Mouse (Mus musculus) right cerebral cortex, postnatal 14 days (tissue): Measurements from ENCODE around the gene Prpf40a.

Experiments
- DNase-seq: peaks from one replicate; pipeline ENCODE4 v3.0.0; 2022

Gene Prpf40a

GRCm38 (mm10) chr2:53190684-53191511, at the start of gene Prpf40a:
Gene Prpf40a (minus strand): TSS chr2:53191284.
- DNase-seq, result peak; percentile 100

- DNase-seq, result no peak
Measured at GRCm38 (mm10) chr2:53222242-53222641, 31.2 kb upstream of the Prpf40a start.

- DNase-seq, result no peak
Measured at GRCm38 (mm10) chr2:53213493-53213892, 22.4 kb upstream of the Prpf40a start.

- no peak for DNase-seq
Measured at GRCm38 (mm10) chr2:53206749-53207148, 15.7 kb upstream of the Prpf40a start.

- no peak for DNase-seq
Measured at GRCm38 (mm10) chr2:53204373-53205274, 13.5 kb upstream of the Prpf40a start.

GRCm38 (mm10) chr2:53200164-53200885, 9.2 kb upstream of the Prpf40a start:
- no peak for DNase-seq

GRCm38 (mm10) chr2:53199203-53199602, 8.1 kb upstream of the Prpf40a start:
- DNase-seq, result no peak

- DNase-seq, result no peak
Measured at GRCm38 (mm10) chr2:53196431-53196830, 5.3 kb upstream of the Prpf40a start.

GRCm38 (mm10) chr2:53192386-53192785, 1.3 kb upstream of the Prpf40a start:
- no peak for DNase-seq

- DNase-seq, result peak; percentile 98
Measured at GRCm38 (mm10) chr2:53191523-53192220, 588 bp upstream of the Prpf40a start, which contains the start of gene Arl6ip6. Gene Arl6ip6 (plus strand): TSS chr2:53191726.

GRCm38 (mm10) chr2:53189811-53190210, 1.3 kb downstream of the Prpf40a start:
- DNase-seq, result no peak

- no peak for DNase-seq
Measured at GRCm38 (mm10) chr2:53179876-53180275, 11.2 kb downstream of the Prpf40a start.

GRCm38 (mm10) chr2:53178966-53179365, 12.1 kb downstream of the Prpf40a start:
- no peak for DNase-seq

- DNase-seq, result no peak
Measured at GRCm38 (mm10) chr2:53173966-53174365, 17.1 kb downstream of the Prpf40a start.

- no peak for DNase-seq
Measured at GRCm38 (mm10) chr2:53146852-53147251, 44.2 kb downstream of the Prpf40a start.

- DNase-seq, result no peak
Measured at GRCm38 (mm10) chr2:53131567-53131966, 59.5 kb downstream of the Prpf40a start.

- no peak for DNase-seq
Measured at GRCm38 (mm10) chr2:53129070-53129469, 62.0 kb downstream of the Prpf40a start.

GRCm38 (mm10) chr2:53125998-53126397, 65.1 kb downstream of the Prpf40a start:
- no peak for DNase-seq

GRCm38 (mm10) chr2:53121797-53122196, 69.3 kb downstream of the Prpf40a start:
- DNase-seq, result peak; percentile 46

- DNase-seq, result no peak
Measured at GRCm38 (mm10) chr2:53108547-53108946, 82.5 kb downstream of the Prpf40a start.

- no peak for DNase-seq
Measured at GRCm38 (mm10) chr2:53106472-53106871, 84.6 kb downstream of the Prpf40a start.

- no peak for DNase-seq
Measured at GRCm38 (mm10) chr2:53106056-53106455, 85.0 kb downstream of the Prpf40a start.
